Mouse (Mus musculus): ENCODE results near the gene Dnaja2. TPM values are rescaled to one million over a fixed set of nuclear protein-coding genes. Genes with fewer than 3 reads are reported as not detected.

Dnaja2 gene
- polyA plus RNA-seq, 1 experiment, result 107 TPM

DNA sequence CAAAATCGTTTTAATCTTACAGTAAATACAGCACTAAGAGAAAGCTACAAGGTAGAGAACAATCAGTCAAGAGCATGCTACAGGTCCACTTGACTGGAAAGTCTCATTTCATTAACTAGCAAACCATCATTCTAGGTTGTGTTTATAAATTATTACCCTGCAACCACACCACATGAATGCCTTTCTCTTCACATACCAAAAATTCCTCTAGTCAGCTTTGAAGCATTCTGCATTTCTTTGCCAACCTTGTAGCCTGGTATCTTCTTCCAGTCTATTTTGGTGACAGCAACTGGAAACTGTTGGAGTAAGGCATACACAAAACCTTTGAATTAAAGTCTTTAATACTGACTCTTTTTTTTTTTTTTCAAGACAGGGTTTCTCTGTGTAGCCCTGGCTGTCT, 36.4 kb upstream of the Dnaja2 start:
- H3K27ac ChIP-seq (ENCODE audit: insufficient read depth, low read depth, low read length), result no peak overlapping the region
- no peak overlapping the region for H3K4me3 ChIP-seq (ENCODE audit: insufficient read depth, low read length)
- TF ChIP-seq POLR2A (IDR thresholded peaks at IDR 0.05; ENCODE audit: borderline replicate concordance, low read depth, low read length) (no peak), CTCF (IDR thresholded peaks at IDR 0.05; ENCODE audit: low read depth, low read length) (no peak)
- no peaks in the 10 kb centered on the region for H3K4me1 ChIP-seq (ENCODE audit: control insufficient read depth, insufficient read depth, low read length)

- TF ChIP-seq POLR2A (IDR thresholded peaks at IDR 0.05; ENCODE audit: borderline replicate concordance, low read depth, low read length), result no peak
- TF ChIP-seq CTCF (IDR thresholded peaks at IDR 0.05; ENCODE audit: low read depth, low read length), result no peak
- H3K4me3 ChIP-seq (ENCODE audit: insufficient read depth, low read length), result no peak overlapping the region
- H3K27ac ChIP-seq (ENCODE audit: insufficient read depth, low read depth, low read length), result no peak overlapping the region
- no peaks in the 10 kb centered on the region for H3K4me1 ChIP-seq (ENCODE audit: control insufficient read depth, insufficient read depth, low read length)
Measured at GRCm38 (mm10) chr8:85590258-85590657, 35.1 kb upstream of the Dnaja2 start.

GRCm38 (mm10) chr8:85588596-85588995, 33.5 kb upstream of the Dnaja2 start:
- no peak overlapping the region for H3K27ac ChIP-seq (ENCODE audit: insufficient read depth, low read depth, low read length)
- H3K4me1 ChIP-seq (ENCODE audit: control insufficient read depth, insufficient read depth, low read length), result no peaks in the 10 kb centered on the region
- no peak overlapping the region for H3K4me3 ChIP-seq (ENCODE audit: insufficient read depth, low read length)
- TF ChIP-seq CTCF (IDR thresholded peaks at IDR 0.05; ENCODE audit: low read depth, low read length) (no peak), POLR2A (IDR thresholded peaks at IDR 0.05; ENCODE audit: borderline replicate concordance, low read depth, low read length) (no peak)

DNA sequence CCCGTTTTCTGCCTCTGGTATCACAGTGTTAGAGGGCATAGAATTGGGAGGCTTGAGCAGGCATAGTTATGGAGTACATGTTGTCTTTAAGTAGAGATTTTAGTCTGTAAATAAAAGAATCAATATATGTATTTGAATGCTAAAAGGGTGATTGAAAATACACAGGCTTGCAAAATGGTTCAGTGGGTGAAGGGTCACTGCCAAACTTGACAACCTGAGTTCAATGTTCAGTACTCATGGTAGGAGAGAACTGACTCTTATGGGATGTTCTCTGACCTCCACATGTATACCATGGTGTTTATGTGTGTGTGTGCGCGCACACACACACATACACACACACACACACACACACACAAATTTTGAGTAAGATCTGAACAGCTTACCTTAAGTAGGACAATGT, 22.5 kb upstream of the Dnaja2 start:
- TF ChIP-seq POLR2A (IDR thresholded peaks at IDR 0.05; ENCODE audit: borderline replicate concordance, low read depth, low read length), result no peak
- no peak for TF ChIP-seq CTCF (IDR thresholded peaks at IDR 0.05; ENCODE audit: low read depth, low read length)
- no peak overlapping the region for H3K4me3 ChIP-seq (ENCODE audit: insufficient read depth, low read length)
- H3K4me1 ChIP-seq (ENCODE audit: control insufficient read depth, insufficient read depth, low read length), result no peaks in the 10 kb centered on the region
- no peak overlapping the region for H3K27ac ChIP-seq (ENCODE audit: insufficient read depth, low read depth, low read length)

DNA sequence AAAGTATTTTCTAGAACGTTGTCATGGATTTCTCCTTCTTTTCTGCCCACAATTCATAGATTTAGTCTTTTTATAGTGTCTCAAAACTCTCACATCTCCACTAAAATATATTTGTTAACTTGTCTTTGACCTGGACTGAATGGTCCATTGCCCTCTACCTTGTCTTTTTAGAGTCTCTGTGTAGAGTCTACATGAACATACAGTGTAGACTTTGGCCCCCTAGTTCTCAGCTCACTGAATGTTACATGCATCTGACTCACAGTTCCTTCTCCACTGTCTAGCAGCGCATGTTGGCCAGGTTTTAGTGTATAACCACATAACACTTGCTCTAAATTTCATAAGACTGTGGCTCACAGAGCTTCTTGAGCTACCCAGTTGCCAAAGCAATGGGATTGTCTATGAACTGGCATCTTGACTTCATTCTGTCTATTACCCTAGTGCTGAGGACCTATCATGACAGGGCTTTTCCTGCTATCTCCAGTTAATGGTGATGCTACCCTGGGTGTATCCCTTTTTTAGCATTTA, 18.9 kb upstream of the Dnaja2 start:
- H3K27ac ChIP-seq (ENCODE audit: insufficient read depth, low read depth, low read length), result no peak overlapping the region
- TF ChIP-seq POLR2A (IDR thresholded peaks at IDR 0.05; ENCODE audit: borderline replicate concordance, low read depth, low read length) (no peak), CTCF (IDR thresholded peaks at IDR 0.05; ENCODE audit: low read depth, low read length) (no peak)
- H3K4me1 ChIP-seq (ENCODE audit: control insufficient read depth, insufficient read depth, low read length), result peaks cover 5% of the 10 kb centered on the region
- H3K4me3 ChIP-seq (ENCODE audit: insufficient read depth, low read length), result no peak overlapping the region

DNA sequence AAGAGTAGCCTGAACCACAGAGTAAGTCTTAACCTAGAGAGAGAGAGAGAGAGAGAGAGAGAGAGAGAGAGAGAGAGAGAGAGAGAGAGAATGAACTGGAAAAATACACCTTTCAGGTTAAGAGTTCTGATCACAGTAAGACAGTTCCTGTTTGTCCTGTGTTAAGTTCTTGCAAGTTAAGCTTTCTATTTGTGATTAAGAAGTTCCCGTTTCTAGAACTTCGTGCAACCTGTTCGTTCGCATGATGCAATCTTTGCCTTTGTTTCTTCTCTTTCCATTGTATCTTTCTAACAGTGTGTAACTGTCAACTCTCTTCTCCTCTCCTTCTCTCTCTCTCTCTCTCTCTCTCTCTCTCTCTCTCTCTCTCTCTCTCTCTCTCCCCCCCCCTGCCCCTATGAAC, 15.3 kb upstream of the Dnaja2 start:
- H3K4me3 ChIP-seq (ENCODE audit: insufficient read depth, low read length), result no peak overlapping the region
- H3K4me1 ChIP-seq (ENCODE audit: control insufficient read depth, insufficient read depth, low read length), result peaks cover 5% of the 10 kb centered on the region
- TF ChIP-seq CTCF (IDR thresholded peaks at IDR 0.05; ENCODE audit: low read depth, low read length), result no peak
- TF ChIP-seq POLR2A (IDR thresholded peaks at IDR 0.05; ENCODE audit: borderline replicate concordance, low read depth, low read length), result no peak
- no peak overlapping the region for H3K27ac ChIP-seq (ENCODE audit: insufficient read depth, low read depth, low read length)

DNA sequence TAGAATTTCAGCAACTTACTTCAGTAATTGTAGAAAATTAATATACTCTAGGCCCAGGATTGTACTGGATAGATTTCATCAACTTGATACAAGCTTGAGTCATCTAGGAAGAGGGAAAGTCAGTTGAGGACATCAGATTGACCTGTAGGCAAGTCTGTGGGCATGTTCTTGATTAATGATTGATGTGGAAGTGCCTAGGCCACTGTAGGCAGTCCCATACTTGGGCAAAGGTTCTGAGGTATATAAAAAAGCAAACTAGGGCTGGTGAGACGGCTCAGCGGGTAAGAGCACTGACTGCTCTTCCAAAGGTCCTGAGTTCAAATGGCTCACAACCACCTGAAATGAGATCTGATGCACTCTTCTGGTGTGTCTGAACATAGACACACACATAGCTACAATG, 12.7 kb upstream of the Dnaja2 start:
- peaks cover 5% of the 10 kb centered on the region for H3K4me1 ChIP-seq (ENCODE audit: control insufficient read depth, insufficient read depth, low read length)
- no peak overlapping the region for H3K4me3 ChIP-seq (ENCODE audit: insufficient read depth, low read length)
- TF ChIP-seq POLR2A (IDR thresholded peaks at IDR 0.05; ENCODE audit: borderline replicate concordance, low read depth, low read length) (no peak), CTCF (IDR thresholded peaks at IDR 0.05; ENCODE audit: low read depth, low read length) (no peak)
- H3K27ac ChIP-seq (ENCODE audit: insufficient read depth, low read depth, low read length), result no peak overlapping the region

- H3K4me3 ChIP-seq (ENCODE audit: insufficient read depth, low read length), result no peak overlapping the region
- peaks cover 2% of the 10 kb centered on the region; the same call in 1 of the 2 replicates for H3K4me1 ChIP-seq (ENCODE audit: control insufficient read depth, insufficient read depth, low read length)
- TF ChIP-seq CTCF (IDR thresholded peaks at IDR 0.05; ENCODE audit: low read depth, low read length), result no peak
- no peak for TF ChIP-seq POLR2A (IDR thresholded peaks at IDR 0.05; ENCODE audit: borderline replicate concordance, low read depth, low read length)
Measured at GRCm38 (mm10) chr8:85565186-85565585, 10.0 kb upstream of the Dnaja2 start.

DNA sequence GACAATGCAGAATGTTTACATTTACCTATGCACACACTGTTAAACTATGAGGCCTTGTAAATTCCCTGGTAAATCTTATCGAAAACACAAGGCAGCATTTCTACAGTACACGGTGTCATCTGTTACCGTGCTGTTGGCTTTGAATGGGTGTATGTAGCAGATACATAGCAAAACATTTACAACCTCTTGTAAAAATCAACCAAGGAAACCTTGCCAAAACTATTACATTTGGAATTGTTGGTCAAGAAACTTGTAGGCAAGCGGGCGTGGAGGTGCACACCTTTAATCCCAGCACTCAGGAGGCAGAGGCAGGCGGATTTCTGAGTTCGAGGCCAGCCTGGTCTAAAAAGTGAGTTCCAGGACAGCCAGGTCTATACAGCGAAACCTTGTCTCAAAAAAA, 8.2 kb upstream of the Dnaja2 start:
- no peak overlapping the region for H3K4me3 ChIP-seq (ENCODE audit: insufficient read depth, low read length)
- H3K27ac ChIP-seq (ENCODE audit: insufficient read depth, low read depth, low read length), result no peak overlapping the region
- no peak for TF ChIP-seq POLR2A (IDR thresholded peaks at IDR 0.05; ENCODE audit: borderline replicate concordance, low read depth, low read length)
- TF ChIP-seq CTCF (IDR thresholded peaks at IDR 0.05; ENCODE audit: low read depth, low read length), result no peak
- H3K4me1 ChIP-seq (ENCODE audit: control insufficient read depth, insufficient read depth, low read length), result peaks cover 11% of the 10 kb centered on the region

More at GRCm38 (mm10) chr8:85565186-85565585, 10.0 kb upstream of the Dnaja2 start:
- H3K27ac ChIP-seq (ENCODE audit: insufficient read depth, low read depth, low read length), result no peak overlapping the region

DNA sequence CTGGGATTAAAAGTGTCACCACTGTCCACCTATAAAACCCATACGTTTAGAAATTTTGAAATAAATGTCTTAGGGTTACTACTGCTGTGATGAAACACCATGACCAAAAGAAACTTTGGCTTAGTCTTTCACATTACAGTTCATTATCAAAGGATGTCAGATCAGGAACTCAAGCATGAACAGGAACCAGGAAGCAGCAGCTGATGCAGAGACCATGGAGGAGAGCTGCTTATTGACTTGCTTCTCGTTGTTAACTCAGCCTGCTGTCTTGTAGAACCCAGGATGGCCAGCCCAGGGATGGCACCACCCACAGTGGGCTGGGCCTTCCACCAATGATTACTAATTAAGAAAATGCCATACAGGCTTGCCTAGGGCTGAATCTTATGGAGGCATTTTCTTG, 4.8 kb upstream of the Dnaja2 start:
- no peak for TF ChIP-seq POLR2A (IDR thresholded peaks at IDR 0.05; ENCODE audit: borderline replicate concordance, low read depth, low read length)
- TF ChIP-seq CTCF (IDR thresholded peaks at IDR 0.05; ENCODE audit: low read depth, low read length), result no peak
- Histone ChIP-seq H3K4me1 (ENCODE audit: control insufficient read depth, insufficient read depth, low read length) (peaks cover 17% of the 10 kb centered on the region), H3K4me3 (ENCODE audit: insufficient read depth, low read length) (no peak overlapping the region), H3K27ac (ENCODE audit: insufficient read depth, low read depth, low read length) (0 out of 2 replicates have a peak overlapping the region, but pooled peaks have one; percentile 27)

DNA sequence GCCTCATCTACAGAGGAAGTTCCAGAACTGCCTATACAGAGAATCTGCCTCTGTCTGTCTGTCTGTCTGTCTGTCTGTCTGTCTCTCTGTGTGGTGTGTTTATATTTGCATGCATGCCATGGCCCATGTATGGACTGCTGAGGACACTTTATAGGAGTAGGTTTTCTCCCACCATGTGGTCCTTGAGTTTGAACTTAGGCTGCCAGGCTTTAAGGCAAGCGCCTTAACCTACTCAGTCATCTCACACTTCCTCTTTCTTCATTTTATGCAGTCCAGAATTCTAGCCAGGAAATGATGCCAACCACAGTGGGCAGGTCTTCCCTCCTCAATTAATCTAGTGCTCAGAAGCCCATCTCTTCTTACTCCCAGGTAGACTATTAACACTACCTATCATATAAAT, 4.1 kb upstream of the Dnaja2 start:
- TF ChIP-seq POLR2A (IDR thresholded peaks at IDR 0.05; ENCODE audit: borderline replicate concordance, low read depth, low read length), result no peak
- Histone ChIP-seq H3K27ac (ENCODE audit: insufficient read depth, low read depth, low read length) (peak overlapping the region; percentile 55), H3K4me3 (ENCODE audit: insufficient read depth, low read length) (no peak overlapping the region), H3K4me1 (ENCODE audit: control insufficient read depth, insufficient read depth, low read length) (peaks cover 17% of the 10 kb centered on the region)
